Mouse (Mus musculus): ENCODE measurements around the gene Kcnh4. TPM values are rescaled to one million over a fixed set of nuclear protein-coding genes. Genes with fewer than 3 reads are reported as not detected.

Gene Kcnh4
- total and polyA plus RNA-seq, 3 experiments, result 0.04 TPM; not detected in 2

DNA sequence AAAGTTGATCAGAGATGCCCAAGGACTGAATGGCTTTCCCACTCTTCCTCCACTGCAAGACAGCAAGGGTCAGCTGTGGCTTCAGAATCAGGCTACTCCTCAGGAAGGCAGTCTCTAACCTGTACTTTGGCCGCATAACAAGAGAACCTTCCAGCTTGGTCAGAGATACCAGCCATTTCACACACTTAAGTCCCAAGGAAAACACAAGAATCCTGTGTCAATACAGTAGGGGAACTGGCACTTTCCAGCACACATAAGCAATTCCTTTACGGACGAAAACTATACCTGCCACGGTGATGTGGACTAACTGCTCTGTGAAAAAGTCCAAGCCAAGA, 23.0 kb downstream of the Kcnh4 start:
- H3K27ac ChIP-seq, result no peak overlapping the region; the same call in 1 of the 2 replicates
- TF ChIP-seq EP300 (IDR thresholded peaks at IDR 0.05; ENCODE audit: insufficient read depth, low read depth, low read length) (no peak), CTCF (IDR thresholded peaks at IDR 0.05) (no peak), POLR2A (IDR thresholded peaks at IDR 0.05; ENCODE audit: insufficient read depth, low read depth, low read length) (no peak)
- no peaks in the 10 kb centered on the region for H3K27me3 ChIP-seq (ENCODE audit: control insufficient read depth, insufficient read depth, low read length)
- peaks cover 15% of the 10 kb centered on the region for H3K4me1 ChIP-seq (ENCODE audit: control insufficient read depth, insufficient read depth, low read length)
- H3K79me2 ChIP-seq (replicated peaks; ENCODE audit: control insufficient read depth, insufficient read depth, low read length), result peaks cover 6% of the 10 kb centered on the region; the same call in 1 of the 2 replicates
- no peak for DNase-seq
- H3K9ac ChIP-seq (ENCODE audit: low read depth, low read length), result 0 out of 2 replicates have a peak overlapping the region, but pooled peaks have one; percentile 84
- H3K4me3 ChIP-seq, result peak overlapping the region; percentile 95; the same call in 1 of the 2 replicates
- 53% methylated on average over 4 of the region's 4 CpGs for WGBS
- intact Hi-C loops (cut with DNase I), result loop anchor here (1.0 kb wide), 1 partner anchor 20 kb away; no protein-coding TSS in a partner anchor
- H3K36me3 ChIP-seq (ENCODE audit: control insufficient read depth, insufficient read depth, low read length), result no peaks in the 10 kb centered on the region; the same call in 1 of the 2 replicates

- no peaks in the 10 kb centered on the region; the same call in 1 of the 2 replicates for H3K36me3 ChIP-seq (ENCODE audit: control insufficient read depth, insufficient read depth, low read length)
- TF ChIP-seq CTCF (IDR thresholded peaks at IDR 0.05), result no peak
- 0 out of 2 replicates have a peak, but pooled peaks have one; percentile 36 for TF ChIP-seq POLR2A (IDR thresholded peaks at IDR 0.05; ENCODE audit: insufficient read depth, low read depth, low read length)
- H3K9ac ChIP-seq (ENCODE audit: low read depth, low read length), result peak overlapping the region; percentile 35
- H3K79me2 ChIP-seq (replicated peaks; ENCODE audit: control insufficient read depth, insufficient read depth, low read length), result peaks cover 7% of the 10 kb centered on the region
- peaks cover 17% of the 10 kb centered on the region for H3K4me1 ChIP-seq (ENCODE audit: control insufficient read depth, insufficient read depth, low read length)
- peak overlapping the region; percentile 2 for H3K4me3 ChIP-seq
- no peaks in the 10 kb centered on the region for H3K27me3 ChIP-seq (ENCODE audit: control insufficient read depth, insufficient read depth, low read length)
- intact Hi-C loops (cut with DNase I), result no loop called here
- H3K27ac ChIP-seq, result peak overlapping the region; percentile 24; the same call in 1 of the 2 replicates
- 35% methylated on average over 14 of the region's 14 CpGs for WGBS
- DNase-seq, result no peak
Observed at GRCm38 (mm10) chr11:100735954-100736745, 23.6 kb downstream of the Kcnh4 start.

DNA sequence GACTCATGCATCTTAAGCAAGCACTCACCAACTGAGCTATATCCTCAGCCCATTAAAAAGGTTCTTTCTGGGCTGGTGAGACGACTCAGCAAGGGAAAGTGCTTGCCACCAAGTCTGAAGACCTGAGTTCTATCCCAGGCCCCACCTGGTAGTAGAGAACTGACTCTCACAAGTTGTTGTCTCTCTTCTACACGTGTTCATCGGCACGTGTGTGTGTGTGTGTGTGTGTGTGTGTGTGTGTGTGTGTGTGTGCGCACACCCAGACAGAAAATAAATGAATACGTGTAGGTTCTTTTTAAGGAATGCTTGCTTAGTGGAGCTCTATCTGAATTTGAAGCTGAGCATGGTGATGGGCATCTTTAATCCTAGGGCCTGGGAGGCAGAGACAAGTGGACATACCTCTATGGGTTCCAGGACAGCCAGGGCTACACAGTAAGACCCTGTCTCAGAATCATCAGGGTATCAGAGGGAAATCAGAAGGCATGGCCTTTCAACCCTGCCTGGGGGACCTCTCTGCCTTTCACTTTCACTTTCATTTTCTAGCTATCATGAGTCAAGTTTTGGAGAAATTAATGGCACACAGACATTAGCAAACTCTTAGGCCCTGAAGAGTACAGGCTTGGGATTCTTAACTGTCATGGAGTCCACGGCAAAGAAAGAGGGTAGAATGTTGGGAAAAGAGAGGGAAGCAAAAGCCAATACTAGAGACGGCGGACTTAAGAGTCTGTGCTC, 24.4 kb downstream of the Kcnh4 start:
- Histone ChIP-seq H3K79me2 (replicated peaks; ENCODE audit: control insufficient read depth, insufficient read depth, low read length) (peaks cover 8% of the 10 kb centered on the region), H3K36me3 (ENCODE audit: control insufficient read depth, insufficient read depth, low read length) (no peaks in the 10 kb centered on the region; the same call in 1 of the 2 replicates), H3K27me3 (ENCODE audit: control insufficient read depth, insufficient read depth, low read length) (no peaks in the 10 kb centered on the region), H3K4me3 (peak overlapping the region; percentile 2), H3K27ac (peak overlapping the region; percentile 24; the same call in 1 of the 2 replicates), H3K4me1 (ENCODE audit: control insufficient read depth, insufficient read depth, low read length) (peaks cover 22% of the 10 kb centered on the region), H3K9ac (ENCODE audit: low read depth, low read length) (peak overlapping the region; percentile 35)
- 77% methylated on average over 9 of the region's 9 CpGs for WGBS
- TF ChIP-seq EP300 (IDR thresholded peaks at IDR 0.05; ENCODE audit: insufficient read depth, low read depth, low read length) (0 out of 2 replicates have a peak, but pooled peaks have one; percentile 12), CTCF (IDR thresholded peaks at IDR 0.05) (no peak), POLR2A (IDR thresholded peaks at IDR 0.05; ENCODE audit: insufficient read depth, low read depth, low read length) (no peak)
- DNase-seq, result no peak
- intact Hi-C loops (cut with DNase I), result no loop called here

- Histone ChIP-seq H3K4me3 (no peak overlapping the region), H3K9ac (ENCODE audit: low read depth, low read length) (no peak overlapping the region), H3K79me2 (replicated peaks; ENCODE audit: control insufficient read depth, insufficient read depth, low read length) (peaks cover 7% of the 10 kb centered on the region), H3K4me1 (ENCODE audit: control insufficient read depth, insufficient read depth, low read length) (peaks cover 23% of the 10 kb centered on the region), H3K27me3 (ENCODE audit: control insufficient read depth, insufficient read depth, low read length) (no peaks in the 10 kb centered on the region), H3K36me3 (ENCODE audit: control insufficient read depth, insufficient read depth, low read length) (no peaks in the 10 kb centered on the region; the same call in none of the 2 replicates), H3K27ac (peak overlapping the region; percentile 73)
- no peak for DNase-seq
- intact Hi-C loops (cut with DNase I), result no loop called here
- TF ChIP-seq CTCF (IDR thresholded peaks at IDR 0.05) (no peak), EP300 (IDR thresholded peaks at IDR 0.05; ENCODE audit: insufficient read depth, low read depth, low read length) (no peak), POLR2A (IDR thresholded peaks at IDR 0.05; ENCODE audit: insufficient read depth, low read depth, low read length) (no peak)
- 51% methylated on average over 6 of the region's 6 CpGs for WGBS
Observed at GRCm38 (mm10) chr11:100730477-100731205, 29.1 kb downstream of the Kcnh4 start.

DNA sequence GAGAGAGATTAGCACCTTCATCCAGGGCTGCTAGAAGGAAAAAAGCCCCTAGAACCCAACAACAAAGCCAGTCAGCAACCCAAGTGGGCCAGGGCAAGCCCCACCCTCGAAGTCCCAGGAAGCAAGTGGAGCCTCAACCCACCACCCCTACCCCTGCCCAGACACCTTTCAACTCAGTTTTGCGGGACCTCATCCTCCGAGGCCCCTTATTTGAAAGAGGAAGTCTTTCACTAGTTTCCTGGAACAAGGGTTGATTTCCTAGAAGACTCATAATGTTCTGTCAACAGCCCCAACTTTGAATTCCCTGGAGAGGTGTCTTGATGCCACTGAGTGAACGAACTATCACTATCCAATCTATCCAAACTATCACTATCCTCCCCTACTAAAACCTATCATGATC, 29.8 kb downstream of the Kcnh4 start:
- H3K9ac ChIP-seq (ENCODE audit: low read depth, low read length), result no peak overlapping the region
- intact Hi-C loops (cut with DNase I), result loop anchor here (10.0 kb wide), 1 partner anchor 335 kb away; no protein-coding TSS in a partner anchor
- no peak for DNase-seq
- H3K79me2 ChIP-seq (replicated peaks; ENCODE audit: control insufficient read depth, insufficient read depth, low read length), result peaks cover 7% of the 10 kb centered on the region
- WGBS, result 50% methylated on average over 4 of the region's 4 CpGs
- no peak overlapping the region for H3K4me3 ChIP-seq
- TF ChIP-seq EP300 (IDR thresholded peaks at IDR 0.05; ENCODE audit: insufficient read depth, low read depth, low read length) (no peak), CTCF (IDR thresholded peaks at IDR 0.05) (no peak), POLR2A (IDR thresholded peaks at IDR 0.05; ENCODE audit: insufficient read depth, low read depth, low read length) (no peak)
- no peaks in the 10 kb centered on the region for H3K27me3 ChIP-seq (ENCODE audit: control insufficient read depth, insufficient read depth, low read length)
- peaks cover 5% of the 10 kb centered on the region for H3K36me3 ChIP-seq (ENCODE audit: control insufficient read depth, insufficient read depth, low read length)
- peak overlapping the region; percentile 73 for H3K27ac ChIP-seq
- H3K4me1 ChIP-seq (ENCODE audit: control insufficient read depth, insufficient read depth, low read length), result peaks cover 28% of the 10 kb centered on the region
